Mouse (Mus musculus): ENCODE measurements around the gene Agmo.

The Agmo gene

DNA sequence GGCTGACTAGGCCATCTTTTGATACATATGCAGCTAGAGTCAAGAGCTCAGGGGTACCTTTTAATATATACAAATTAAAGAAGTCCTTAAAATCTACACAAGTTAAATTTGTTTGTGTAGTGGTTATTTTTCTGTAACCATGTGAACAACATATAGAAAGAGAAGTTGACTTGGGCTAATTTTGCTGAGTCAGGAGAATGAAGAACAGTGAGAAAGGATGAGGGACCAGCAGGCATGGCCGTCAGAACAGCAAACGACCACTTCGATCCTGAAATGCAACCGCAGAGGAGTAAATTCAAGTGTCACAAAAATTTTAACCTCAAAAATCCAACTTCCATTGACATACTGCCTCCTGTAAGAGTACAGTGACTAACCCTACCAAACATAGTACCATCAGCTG is 371.4 kb downstream of the Agmo start:
- in situ Hi-C loops (cut with MboI; ENCODE audit: unreplicated experiment in 2 of 2), result no loop called here

GRCm38 (mm10) chr12:37614769-37615168 is 373.3 kb downstream of the Agmo start:
- in situ Hi-C loops (cut with MboI; ENCODE audit: unreplicated experiment in 2 of 2), result no loop called here

DNA sequence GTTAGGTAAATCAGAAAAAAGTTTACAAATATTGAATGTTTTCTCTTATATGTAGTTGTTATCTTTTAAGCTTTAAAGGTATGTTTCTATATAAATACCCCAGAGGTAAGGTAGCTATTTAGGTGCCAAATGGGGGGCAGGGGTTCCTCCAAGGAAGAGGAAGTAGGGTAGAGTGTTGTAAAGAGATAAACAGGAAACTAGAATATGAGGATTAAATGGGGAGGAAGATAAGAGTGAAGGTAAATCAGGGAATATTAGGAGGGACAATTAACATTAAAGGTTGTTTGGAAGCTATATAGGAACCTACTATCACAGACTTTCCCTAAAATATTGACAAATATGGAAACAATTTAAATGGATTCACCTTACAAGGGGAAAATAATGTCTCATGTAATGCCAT is 382.6 kb downstream of the Agmo start:
- in situ Hi-C loops (cut with MboI; ENCODE audit: unreplicated experiment in 2 of 2), result no loop called here
